Mouse (Mus musculus) intestine, embryonic 16.5 days (tissue): ENCODE results near the gene Edem2. TPM values are rescaled to one million over a fixed set of nuclear protein-coding genes. Genes with fewer than 3 reads are reported as not detected.

Experiments
- ATAC-seq: fragments of 200-750 bp; cut with Nextera tagmentation; 2 replicates; pipeline ENCODE4 v1.8.0; 2017; ENCODE audit warnings: moderate TSS enrichment, moderate library complexity
- H3K27ac ChIP-seq: fragments of 300-500 bp; sonication (generic); 2 replicates; pipeline ENCODE4 v1.5.1; 2014; ENCODE audit warnings: mild to moderate bottlenecking, low read length
- H3K27me3 ChIP-seq: fragments of 300-500 bp; sonication (generic); replicated peaks from 2 replicates; pipeline ENCODE4 v1.6.1; 2014; ENCODE audit warnings: low read length, control low read depth, mixed read lengths; ENCODE audit not compliant: control insufficient read depth, insufficient read depth
- H3K36me3 ChIP-seq: fragments of 300-500 bp; sonication (generic); 2 replicates; pipeline ENCODE4 v1.6.1; 2014; ENCODE audit warnings: low read length, control low read depth; ENCODE audit not compliant: control insufficient read depth, insufficient read depth
- H3K4me1 ChIP-seq: fragments of 300-500 bp; sonication (generic); 2 replicates; pipeline ENCODE4 v1.6.1; 2014; ENCODE audit warnings: low read length, control low read depth, mixed read lengths; ENCODE audit not compliant: control insufficient read depth, insufficient read depth
- H3K4me2 ChIP-seq: fragments of 300-500 bp; sonication (generic); 2 replicates; pipeline ENCODE4 v1.6.1; 2014; ENCODE audit warnings: low read depth, low read length, control low read depth
- H3K4me3 ChIP-seq: fragments of 300-500 bp; sonication (generic); 2 replicates; pipeline ENCODE4 v1.5.1; 2014; ENCODE audit warnings: mild to moderate bottlenecking, low read length
- H3K9ac ChIP-seq: fragments of 300-500 bp; sonication (generic); 2 replicates; pipeline ENCODE4 v1.6.1; 2014; ENCODE audit warnings: low read depth, low read length
- H3K9me3 ChIP-seq: fragments of 300-500 bp; sonication (generic); 2 replicates; pipeline ENCODE4 v1.6.1; 2016; ENCODE audit warnings: low read length, control low read depth; ENCODE audit not compliant: control insufficient read depth
- WGBS: fragments of 180-500 bp; shearing (Covaris S2); extraction: QIAGEN DNeasy Blood & Tissue Kit; methylation state at CpG from one replicate; pipeline ENCODE4 v1.1.7; 2014; 5-methylcytosine and 5-hydroxymethylcytosine counted together
- polyA plus RNA-seq: library from polyadenylated mRNA; unstranded; fragments of >200 nt; fragmentation: Nextera tagmentation; extraction: Ambion mirVana; gene quantifications from 2 replicates; pipeline ENCODE4 v1.2.1, GENCODE M21; 2015

Edem2 gene
- polyA plus RNA-seq, 1 experiment from 2014 or later, result 85.7 TPM

DNA sequence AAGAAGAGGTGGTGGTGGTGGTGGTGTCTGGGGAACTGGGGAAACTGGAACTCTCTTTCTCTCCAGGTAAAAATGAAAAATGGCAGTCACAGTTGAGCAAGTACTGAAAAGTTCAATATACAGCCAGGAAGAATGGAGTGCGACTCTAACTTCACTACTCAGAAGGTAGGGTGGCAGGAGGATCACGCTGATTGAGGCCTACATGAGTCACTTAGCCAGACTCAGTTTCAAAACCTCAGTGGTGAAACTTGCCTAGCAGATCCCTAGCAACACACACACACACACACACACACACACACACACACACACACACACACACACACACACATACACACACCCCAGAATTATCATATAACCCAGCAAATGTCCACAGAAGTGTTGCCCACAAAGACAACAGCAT lies 47.4 kb downstream of the Edem2 start:
- Histone ChIP-seq H3K9me3 (no peaks in the 10 kb centered on the region), H3K27ac (no peak overlapping the region), H3K4me2 (no peak overlapping the region)

DNA sequence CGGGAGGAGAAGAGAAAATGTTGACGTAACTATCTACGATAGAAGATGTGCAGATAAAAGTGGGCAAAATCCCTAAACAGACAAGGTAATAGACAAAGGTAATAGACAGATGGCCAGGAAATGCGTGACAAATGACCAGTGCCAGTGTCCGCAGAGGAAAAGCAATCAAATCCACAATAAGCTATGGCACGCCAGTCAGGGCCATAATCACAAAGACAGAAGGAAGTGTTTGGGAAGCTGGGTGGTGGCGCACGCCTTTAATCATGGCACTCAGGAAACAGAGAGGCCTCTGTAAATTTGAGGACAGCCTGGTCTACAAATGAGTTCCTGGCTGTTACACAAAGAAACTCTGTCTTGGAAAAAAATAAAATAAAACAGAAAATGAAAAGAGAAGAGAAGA lies 48.1 kb downstream of the Edem2 start:
- Histone ChIP-seq H3K27me3 (no peaks in the 10 kb centered on the region), H3K9me3 (no peaks in the 10 kb centered on the region), H3K4me1 (no peaks in the 10 kb centered on the region), H3K4me3 (no peak overlapping the region), H3K36me3 (no peaks in the 10 kb centered on the region), H3K4me2 (no peak overlapping the region), H3K27ac (no peak overlapping the region), H3K9ac (no peak overlapping the region)
- WGBS, result 65% methylated on average over 8 of the region's 8 CpGs
- ATAC-seq, result no peak

More for the DNA sequence above, 47.4 kb downstream of the Edem2 start:
- no peaks in the 10 kb centered on the region for H3K36me3 ChIP-seq
- no peaks in the 10 kb centered on the region for H3K4me1 ChIP-seq
- ATAC-seq, result no peak
- no peaks in the 10 kb centered on the region for H3K27me3 ChIP-seq
- 91% methylated on average over 2 of the region's 2 CpGs for WGBS
- H3K4me3 ChIP-seq, result no peak overlapping the region
- no peak overlapping the region for H3K9ac ChIP-seq

DNA sequence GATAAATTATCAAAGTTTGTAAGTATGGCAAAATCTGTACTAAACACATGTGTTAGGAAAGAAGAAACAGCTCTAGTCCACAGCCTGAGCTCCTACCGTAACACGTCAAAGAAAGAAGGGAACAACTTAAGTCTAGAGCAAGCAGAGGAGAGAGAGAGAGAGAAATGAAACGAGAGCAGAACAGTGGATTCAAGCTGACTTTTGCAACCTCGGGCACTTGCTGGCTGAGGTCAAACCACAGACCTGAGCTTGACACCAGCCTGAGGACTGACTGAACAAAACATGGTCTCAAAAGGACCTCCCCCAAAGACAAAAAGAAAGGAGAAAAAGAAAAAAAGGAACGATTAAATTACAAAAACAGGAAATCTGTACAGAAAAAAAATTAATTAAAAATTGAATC lies 48.7 kb downstream of the Edem2 start:
- no peak for ATAC-seq
- Histone ChIP-seq H3K9ac (no peak overlapping the region), H3K4me3 (no peak overlapping the region), H3K36me3 (no peaks in the 10 kb centered on the region), H3K9me3 (no peaks in the 10 kb centered on the region), H3K27ac (no peak overlapping the region), H3K27me3 (no peaks in the 10 kb centered on the region), H3K4me1 (no peaks in the 10 kb centered on the region), H3K4me2 (no peak overlapping the region)
- 68% methylated on average over 5 of the region's 5 CpGs for WGBS

DNA sequence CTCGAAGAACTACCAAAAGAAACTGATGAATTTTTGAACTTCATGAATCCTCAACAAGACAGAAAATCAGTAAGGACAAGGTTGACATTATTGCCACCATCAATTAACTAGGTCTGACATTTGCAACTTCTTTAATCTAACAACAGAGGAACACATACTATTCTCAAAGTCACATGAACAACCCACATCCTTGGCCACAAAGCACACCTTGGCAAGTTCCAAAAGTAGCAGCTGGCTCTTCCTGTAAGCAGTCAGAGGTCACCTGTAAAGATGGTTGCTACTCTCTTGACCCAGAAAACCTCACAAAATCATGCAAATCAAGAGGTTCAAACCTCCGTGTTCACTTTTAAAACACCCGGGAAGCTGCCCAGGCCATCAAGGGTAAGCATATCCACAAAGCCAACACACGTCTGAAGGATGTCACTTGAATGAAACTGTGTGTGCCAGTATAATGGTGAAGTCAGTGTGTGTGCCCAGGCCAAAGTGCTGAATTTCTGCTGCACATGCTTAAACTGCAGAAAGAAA lies 49.6 kb downstream of the Edem2 start:
- WGBS, result 90% methylated on average over 4 of the region's 4 CpGs
- Histone ChIP-seq H3K36me3 (no peaks in the 10 kb centered on the region), H3K9me3 (no peaks in the 10 kb centered on the region), H3K9ac (no peak overlapping the region), H3K4me3 (no peak overlapping the region), H3K4me2 (no peak overlapping the region), H3K27ac (no peak overlapping the region), H3K27me3 (no peaks in the 10 kb centered on the region), H3K4me1 (peaks cover 4% of the 10 kb centered on the region; the same call in 1 of the 2 replicates)
- ATAC-seq, result no peak

DNA sequence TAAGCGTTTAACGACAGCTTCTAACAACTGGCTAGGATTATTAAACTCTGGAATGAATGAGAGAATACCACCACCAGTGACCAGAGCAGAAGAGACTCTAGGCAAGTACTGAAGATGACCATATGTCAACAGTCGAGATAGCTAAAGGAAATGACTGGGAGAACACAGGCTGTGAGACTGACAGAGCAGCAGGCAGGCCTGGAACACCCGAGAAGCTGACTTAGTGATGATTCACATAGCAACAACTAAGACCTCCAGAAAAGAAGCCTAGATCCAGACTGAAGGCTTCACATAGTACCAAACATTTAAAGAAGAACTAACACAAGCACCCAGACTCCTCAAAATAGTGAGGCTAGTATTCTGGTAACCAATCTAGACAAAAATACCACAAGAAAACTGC lies 54.2 kb downstream of the Edem2 start:
- H3K9me3 ChIP-seq, result no peaks in the 10 kb centered on the region
- H3K9ac ChIP-seq, result no peak overlapping the region
- no peak for ATAC-seq
- no peak overlapping the region for H3K4me3 ChIP-seq
- H3K27me3 ChIP-seq, result no peaks in the 10 kb centered on the region
- no peak overlapping the region for H3K27ac ChIP-seq
- peaks cover 4% of the 10 kb centered on the region; the same call in 1 of the 2 replicates for H3K4me1 ChIP-seq
- H3K36me3 ChIP-seq, result peaks cover 5% of the 10 kb centered on the region; the same call in 1 of the 2 replicates
- WGBS, result 48% methylated on average over 4 of the region's 4 CpGs
- no peak overlapping the region for H3K4me2 ChIP-seq

DNA sequence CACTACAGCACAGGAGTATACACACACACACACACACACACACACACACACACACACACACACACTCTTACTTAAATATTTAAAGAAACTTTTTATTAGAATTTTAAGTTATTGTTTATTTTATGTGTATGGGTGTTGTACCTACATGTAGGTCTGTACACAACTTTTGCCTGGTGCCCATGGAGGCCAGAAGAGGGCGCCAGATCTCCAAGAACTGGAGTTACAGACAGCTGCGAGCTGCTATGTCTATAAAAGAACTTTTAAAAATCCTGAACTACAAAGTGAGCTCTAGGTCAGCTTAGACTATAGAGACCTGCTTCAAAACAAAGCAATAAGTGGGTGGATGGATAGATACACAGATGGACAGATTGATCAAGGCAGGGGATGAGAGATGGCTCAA lies 55.7 kb downstream of the Edem2 start:
- ATAC-seq, result no peak
- Histone ChIP-seq H3K36me3 (peaks cover 5% of the 10 kb centered on the region; the same call in 1 of the 2 replicates), H3K4me3 (no peak overlapping the region), H3K9me3 (no peaks in the 10 kb centered on the region), H3K27me3 (no peaks in the 10 kb centered on the region), H3K4me1 (peaks cover 4% of the 10 kb centered on the region; the same call in 1 of the 2 replicates), H3K27ac (no peak overlapping the region), H3K9ac (no peak overlapping the region), H3K4me2 (no peak overlapping the region)
- 29% methylated on average over 2 of the region's 2 CpGs for WGBS

DNA sequence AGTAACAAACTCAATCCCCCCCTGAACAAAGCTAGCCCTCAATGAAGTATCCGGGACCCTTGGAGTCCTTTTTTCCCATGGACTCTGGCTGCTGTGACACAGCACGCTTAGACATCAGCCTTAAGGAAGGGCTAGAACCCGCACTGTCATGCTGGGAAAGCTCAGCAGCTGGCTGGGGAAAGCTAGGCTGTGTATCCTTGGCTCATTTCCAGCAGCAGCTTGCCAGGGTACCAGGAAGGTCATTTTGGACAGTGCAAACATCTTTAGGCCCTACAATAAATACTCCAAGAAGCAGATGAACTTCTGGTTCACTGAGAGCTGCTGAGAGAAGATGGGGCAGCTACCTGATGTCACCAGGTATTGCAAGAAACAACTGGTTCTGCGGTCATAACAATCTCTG lies 58.0 kb downstream of the Edem2 start:
- Histone ChIP-seq H3K27me3 (no peaks in the 10 kb centered on the region), H3K9me3 (no peaks in the 10 kb centered on the region), H3K4me1 (peaks cover 4% of the 10 kb centered on the region; the same call in 1 of the 2 replicates), H3K36me3 (peaks cover 5% of the 10 kb centered on the region; the same call in 1 of the 2 replicates), H3K27ac (no peak overlapping the region), H3K9ac (no peak overlapping the region), H3K4me3 (no peak overlapping the region), H3K4me2 (no peak overlapping the region)
- ATAC-seq, result no peak
- 70% methylated on average over 4 of the region's 4 CpGs for WGBS

DNA sequence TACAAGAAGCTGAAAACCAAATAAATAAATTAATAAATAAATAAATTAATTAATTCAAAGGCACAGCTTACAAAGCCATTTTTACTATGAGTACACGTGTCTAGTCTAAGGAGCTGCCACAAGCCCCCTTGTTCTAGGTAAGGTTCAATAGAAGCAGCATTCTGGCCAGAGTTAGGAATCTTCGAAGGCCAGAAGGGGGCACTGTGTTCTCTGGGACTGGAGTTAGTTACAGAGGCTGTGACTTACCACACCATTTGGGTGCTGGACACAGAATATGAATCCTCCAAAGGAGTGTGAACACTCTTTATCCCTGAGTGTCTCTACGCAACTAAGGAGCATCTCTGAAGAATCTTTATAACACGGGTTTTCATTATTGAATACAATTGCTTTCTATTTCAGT lies 60.8 kb downstream of the Edem2 start:
- Histone ChIP-seq H3K4me2 (no peak overlapping the region), H3K4me3 (no peak overlapping the region), H3K27ac (no peak overlapping the region), H3K9me3 (no peaks in the 10 kb centered on the region), H3K4me1 (no peaks in the 10 kb centered on the region), H3K27me3 (no peaks in the 10 kb centered on the region), H3K36me3 (peaks cover 5% of the 10 kb centered on the region; the same call in 1 of the 2 replicates), H3K9ac (no peak overlapping the region)
- ATAC-seq, result no peak
- WGBS, result 83% methylated on average over 4 of the region's 4 CpGs

DNA sequence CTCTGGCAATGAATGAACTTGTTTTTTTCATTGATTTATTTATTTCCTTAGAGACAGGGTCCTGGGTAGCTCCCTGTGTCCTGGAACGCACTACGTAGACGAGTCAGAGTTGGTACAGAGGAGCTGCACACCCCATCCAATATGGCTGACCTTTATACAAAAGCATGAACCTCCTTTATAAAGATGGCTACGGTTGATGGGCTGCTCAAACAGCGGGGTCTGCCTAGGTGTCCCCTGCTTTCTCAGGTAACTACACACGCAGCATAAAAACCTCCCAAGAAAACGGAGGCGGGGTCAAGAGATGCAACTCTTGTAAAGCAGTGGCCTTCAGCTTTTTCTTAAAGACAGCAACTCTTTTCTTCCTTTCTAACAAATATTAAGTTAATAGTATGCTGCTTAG lies 61.4 kb downstream of the Edem2 start:
- no peak for ATAC-seq
- Histone ChIP-seq H3K4me3 (no peak overlapping the region), H3K36me3 (peaks cover 5% of the 10 kb centered on the region; the same call in 1 of the 2 replicates), H3K9me3 (no peaks in the 10 kb centered on the region), H3K4me1 (no peaks in the 10 kb centered on the region), H3K9ac (no peak overlapping the region), H3K27ac (no peak overlapping the region), H3K4me2 (no peak overlapping the region), H3K27me3 (no peaks in the 10 kb centered on the region)
- WGBS, result 97% methylated on average over 8 of the region's 8 CpGs

DNA sequence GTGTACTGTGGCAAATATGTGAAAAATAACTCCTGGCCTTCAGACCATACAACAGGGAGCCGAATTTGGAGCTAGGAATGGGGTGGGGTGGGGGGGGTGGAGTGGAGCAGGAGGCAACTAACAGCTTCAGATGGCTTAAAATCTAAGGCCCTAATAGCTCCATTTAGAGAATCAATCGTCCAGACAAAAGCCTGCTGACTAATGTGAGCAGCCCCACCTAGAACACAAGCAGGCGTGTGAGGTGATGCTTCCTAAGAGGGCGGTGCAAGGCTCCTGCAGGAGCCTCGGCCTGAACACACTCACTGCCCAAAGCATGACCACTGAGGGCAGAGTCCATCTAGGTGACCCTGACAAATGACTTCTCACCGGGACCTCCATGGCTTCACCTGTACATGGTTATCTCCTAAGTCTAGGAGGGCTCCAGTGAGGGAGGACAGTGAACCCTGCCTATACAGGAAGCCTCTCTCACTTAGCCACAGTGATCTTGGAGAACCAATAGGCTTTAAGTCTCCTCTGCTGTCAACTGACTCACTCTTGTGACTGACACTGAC lies 65.3 kb downstream of the Edem2 start:
- H3K4me2 ChIP-seq, result no peak overlapping the region
- WGBS, result 85% methylated on average over 6 of the region's 6 CpGs

More for the DNA sequence above, 65.3 kb downstream of the Edem2 start:
- no peak overlapping the region for H3K4me3 ChIP-seq
- no peaks in the 10 kb centered on the region for H3K9me3 ChIP-seq
- ATAC-seq, result no peak
- no peak overlapping the region for H3K27ac ChIP-seq
- H3K27me3 ChIP-seq, result no peaks in the 10 kb centered on the region
- no peak overlapping the region for H3K9ac ChIP-seq
- H3K4me1 ChIP-seq, result no peaks in the 10 kb centered on the region
- peaks cover 5% of the 10 kb centered on the region for H3K36me3 ChIP-seq
